Mouse (Mus musculus): Measurements from ENCODE around the gene Crocc2.
A peak's percentile ranks its signal among the peaks of the same experiment; 100 is the strongest.

DNA sequence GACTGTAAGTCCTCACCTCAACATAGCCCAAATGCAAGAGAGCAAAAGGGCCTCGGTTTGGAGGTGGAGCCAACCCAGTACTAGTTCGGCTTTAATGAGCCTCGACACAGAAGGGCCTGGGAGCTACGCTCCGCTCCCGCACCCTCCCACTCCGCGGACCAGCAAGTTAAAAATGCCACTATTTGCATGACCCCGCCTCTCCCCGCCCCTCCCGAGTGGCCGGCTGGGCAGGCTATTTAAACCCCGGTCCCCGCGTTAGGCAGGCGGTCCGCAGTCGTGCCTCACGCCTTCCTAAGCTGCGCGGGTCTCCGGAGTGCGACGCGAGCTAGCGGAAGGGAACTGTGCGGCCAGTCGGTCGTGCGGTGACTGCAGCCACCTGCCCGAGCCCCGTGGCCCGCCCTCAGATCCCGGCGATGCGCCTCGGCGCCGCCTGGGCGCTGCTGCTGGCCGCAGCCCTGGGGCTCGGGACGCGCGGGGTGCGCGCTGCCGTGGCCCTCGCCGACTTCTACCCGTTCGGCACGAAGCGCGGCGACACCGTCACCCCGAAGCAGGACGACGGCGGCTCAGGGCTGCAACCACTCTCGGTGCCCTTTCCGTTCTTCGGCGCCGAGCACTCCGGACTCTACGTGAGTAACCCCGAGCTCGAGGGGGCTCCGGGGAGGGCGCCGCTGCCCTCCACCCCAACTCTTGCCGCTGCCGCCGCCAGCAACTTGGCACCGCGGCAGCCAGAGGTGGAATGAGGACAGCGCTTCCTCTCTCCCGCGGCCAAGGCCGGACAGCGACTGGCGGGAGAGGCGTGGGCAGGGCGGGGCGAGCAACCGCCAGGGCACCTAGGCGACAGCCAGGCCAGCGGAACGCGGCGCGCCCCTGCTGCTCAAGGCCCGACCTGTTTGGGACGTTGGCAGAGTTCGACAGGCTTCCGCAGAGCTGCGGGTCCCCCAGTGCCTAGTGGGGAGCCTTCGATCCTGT, 67.3 kb downstream of the Crocc2 start, which contains the start of gene Sned1:
- TF ChIP-seq CTCF (IDR thresholded peaks at IDR 0.05; ENCODE audit: insufficient read depth, low read depth, low read length), result no peak
- peak; percentile 33; the same call in 1 of the 2 replicates for TF ChIP-seq POLR2A (IDR thresholded peaks at IDR 0.05; ENCODE audit: insufficient read depth, low read depth, low read length)
